Mouse (Mus musculus) right cerebral cortex, postnatal 36 days (tissue): ENCODE measurements around the gene Sufu.

Experiments used
- DNase-seq, 2 experiments: peaks; one replicate each; pipeline ENCODE4 v3.0.0; 2022; ENCODE audit warnings: low spot score in 2 of 2, mixed read lengths in 1 of 2

The Sufu gene

GRCm38 (mm10) chr19:46531071-46532030 lies 134.7 kb downstream of the Sufu start:
- DNase-seq, result no peak

DNA sequence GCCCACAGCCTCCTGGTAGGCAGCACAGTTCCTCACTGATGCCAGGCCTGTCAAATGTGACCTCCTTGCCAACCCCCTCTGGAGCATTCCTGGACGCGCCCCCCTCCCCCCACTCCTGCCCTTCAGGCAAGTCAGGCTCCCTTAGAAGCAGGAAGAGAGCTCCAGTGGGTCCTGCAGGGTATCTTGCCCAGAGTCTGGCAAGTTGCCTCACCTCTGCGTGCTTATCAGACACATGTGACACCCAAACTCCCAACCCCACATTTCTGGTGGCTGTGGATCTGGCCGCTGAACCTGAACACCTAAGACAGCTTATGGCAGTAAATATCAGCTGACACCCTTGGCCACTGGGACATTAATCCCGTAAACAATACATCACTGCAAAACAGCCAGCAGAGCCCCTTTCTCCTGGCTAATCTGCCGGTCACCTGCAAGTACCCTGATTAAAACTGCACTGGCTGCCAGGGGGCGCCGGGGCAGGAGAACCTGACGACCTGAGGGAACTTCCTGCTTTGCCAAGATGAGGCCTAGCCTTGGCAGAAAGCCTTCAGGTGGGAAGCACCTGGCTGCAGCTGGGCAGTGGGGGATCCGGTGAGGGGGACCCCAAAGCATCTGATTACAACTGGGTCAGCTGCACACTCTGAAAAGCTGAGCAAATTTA lies 135.5 kb downstream of the Sufu start:
- no peak for DNase-seq

DNA sequence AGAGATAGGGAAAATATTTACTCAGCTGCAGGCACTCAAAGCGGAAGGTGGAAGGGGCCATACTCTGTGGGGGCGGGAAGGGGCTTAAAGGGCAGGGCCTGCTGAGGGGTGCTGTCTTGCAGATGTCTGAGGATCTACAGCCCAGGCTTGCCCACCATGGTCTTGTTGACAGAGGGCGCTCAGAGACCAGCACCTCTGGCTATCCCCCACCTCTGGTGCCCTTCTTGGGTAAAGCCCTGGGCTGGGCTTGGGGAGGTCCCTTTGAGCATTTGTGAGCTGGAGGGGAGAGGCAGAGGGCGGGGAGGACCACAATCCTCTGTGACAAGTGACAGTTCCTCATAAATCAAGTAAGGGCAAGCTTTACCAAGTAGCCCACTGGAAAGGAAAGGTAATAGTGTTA lies 136.4 kb downstream of the Sufu start:
- no peak for DNase-seq

- no peak for DNase-seq
Measured at GRCm38 (mm10) chr19:46533525-46533924, 136.8 kb downstream of the Sufu start.

- no peak for DNase-seq
Measured at GRCm38 (mm10) chr19:46534542-46535098, 137.9 kb downstream of the Sufu start.

DNA sequence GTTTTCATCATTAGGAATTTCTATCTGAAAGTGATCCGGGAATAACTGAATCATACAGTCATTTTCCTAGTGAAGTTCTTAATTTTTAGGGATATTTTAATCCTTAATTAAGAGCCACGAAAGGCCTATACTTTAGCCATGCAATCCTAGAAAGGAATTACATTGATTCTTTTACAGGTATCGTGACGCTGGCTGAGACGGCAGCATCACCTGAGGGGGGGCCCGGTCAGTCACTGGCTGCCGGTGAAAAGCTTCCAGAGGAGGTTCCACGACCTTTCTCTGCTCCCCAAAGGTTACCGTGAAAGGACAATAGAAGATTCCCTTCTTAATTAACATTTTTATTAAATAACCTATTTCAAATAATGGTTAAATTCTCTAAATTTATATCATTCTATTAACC lies 140.7 kb downstream of the Sufu start:
- DNase-seq, result no peak

DNA sequence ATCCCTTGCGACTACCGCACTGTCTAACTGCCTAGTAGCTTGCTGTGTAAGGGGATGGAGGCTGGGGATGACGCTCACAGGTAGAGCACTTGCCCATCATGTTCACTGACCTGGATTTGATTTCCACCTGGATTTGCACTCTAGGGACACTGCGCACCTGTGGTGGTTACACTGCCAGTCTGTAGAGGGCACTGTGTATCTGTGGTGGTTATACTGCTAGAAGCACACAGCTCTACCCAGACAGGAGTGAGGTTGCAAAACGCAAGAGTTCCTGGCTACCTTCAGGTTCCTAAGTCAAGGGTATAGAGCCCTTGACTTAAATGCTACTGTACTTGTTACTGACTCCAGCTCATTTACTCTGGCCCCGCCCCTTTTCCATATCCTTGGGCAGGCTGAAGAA lies 141.5 kb downstream of the Sufu start:
- DNase-seq, result no peak
